Mouse (Mus musculus): ENCODE measurements at regions not wholly inside any gene's neighbourhood (a gene's known extent, or its start where the extent isn't known, plus 50 kb on each side); places are given as distances from the start of the nearest gene placed in this dataset.

DNA sequence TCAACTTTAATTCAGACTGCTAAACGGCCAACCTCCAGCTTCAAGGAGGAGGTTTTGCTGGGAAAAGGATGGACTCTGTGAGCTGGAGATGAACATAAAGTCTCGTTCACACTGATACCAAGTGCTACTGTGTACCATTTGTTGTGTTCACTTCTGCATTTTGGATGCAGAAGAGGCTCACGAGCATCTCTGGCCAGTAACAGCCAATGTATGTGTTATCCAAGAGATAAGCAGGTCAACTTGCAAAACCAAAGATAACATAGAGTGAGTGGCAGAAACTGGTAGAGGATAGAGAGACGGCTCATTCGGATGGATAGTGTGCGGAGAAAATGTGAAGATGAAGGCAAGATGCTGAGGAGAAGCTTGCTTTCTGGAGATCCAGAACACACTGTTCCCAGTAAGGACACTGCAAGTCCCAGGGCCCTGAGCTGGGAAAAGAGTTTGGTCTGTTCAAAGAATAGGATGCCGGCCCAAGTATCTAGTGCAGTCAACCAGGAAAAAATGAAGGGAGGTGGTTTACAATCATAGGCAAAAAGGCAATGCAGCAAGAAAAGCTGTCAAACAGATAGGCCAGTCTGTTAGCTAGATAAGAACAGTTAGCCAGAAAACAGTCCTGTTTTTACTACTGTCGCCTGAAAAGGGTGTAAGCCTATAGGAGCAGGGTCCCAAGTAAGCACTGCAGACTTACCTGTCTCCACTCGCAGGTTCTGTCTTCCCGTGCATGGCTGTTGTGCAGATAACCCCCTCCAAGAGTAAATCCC, 145.7 kb upstream of the Bmp4 start:
- H3K9me3 ChIP-seq (ENCODE audit: control insufficient read depth, low read length) = no peaks in the 10 kb centered on the region
- no peak overlapping the region for H3K4me2 ChIP-seq (replicated peaks; ENCODE audit: low read depth, low read length)
- no peak overlapping the region for H3K27ac ChIP-seq (ENCODE audit: low read depth, low read length)
- no peaks in the 10 kb centered on the region for H3K4me1 ChIP-seq (replicated peaks; ENCODE audit: control insufficient read depth, insufficient read depth, low read length)
- ATAC-seq (ENCODE audit: low FRiP score) (no peak), DNase-seq (ENCODE audit: low spot score) (no peak)
- H3K36me3 ChIP-seq (ENCODE audit: control insufficient read depth, insufficient read depth, low read length) = no peaks in the 10 kb centered on the region
- 90% methylated on average over 10 of the region's 10 CpGs for WGBS
- H3K9ac ChIP-seq (ENCODE audit: low read depth, low read length) = no peak overlapping the region
- no peak overlapping the region for H3K4me3 ChIP-seq (ENCODE audit: low read depth, low read length)
- H3K27me3 ChIP-seq (ENCODE audit: control insufficient read depth, insufficient read depth, low read length) = no peaks in the 10 kb centered on the region

DNA sequence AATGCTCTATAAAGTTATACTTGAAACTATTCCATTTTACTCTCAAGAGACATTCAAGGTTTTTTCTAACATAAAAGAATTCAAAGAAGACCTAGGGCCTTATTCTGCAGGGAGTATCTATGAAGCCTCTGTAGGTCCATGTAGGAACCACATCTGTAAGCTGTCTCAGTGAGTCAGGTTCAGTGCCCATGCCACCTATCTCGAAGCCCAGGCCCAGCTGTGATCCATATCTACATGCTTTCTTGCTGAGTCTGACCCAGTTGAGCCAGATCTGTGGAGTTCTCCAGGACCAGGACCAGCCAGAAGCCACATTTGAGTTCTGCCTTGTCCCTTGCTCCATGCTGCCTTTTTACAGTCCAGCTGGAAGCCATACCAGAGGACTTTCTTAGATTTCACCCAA, 142.2 kb upstream of the Bmp4 start:
- no peak for ATAC-seq (ENCODE audit: low FRiP score)
- Histone ChIP-seq H3K4me3 (ENCODE audit: low read depth, low read length) (no peak overlapping the region), H3K4me2 (replicated peaks; ENCODE audit: low read depth, low read length) (no peak overlapping the region), H3K9me3 (ENCODE audit: control insufficient read depth, low read length) (no peaks in the 10 kb centered on the region), H3K27ac (ENCODE audit: low read depth, low read length) (no peak overlapping the region), H3K36me3 (ENCODE audit: control insufficient read depth, insufficient read depth, low read length) (no peaks in the 10 kb centered on the region), H3K27me3 (ENCODE audit: control insufficient read depth, insufficient read depth, low read length) (no peaks in the 10 kb centered on the region), H3K9ac (ENCODE audit: low read depth, low read length) (no peak overlapping the region), H3K4me1 (replicated peaks; ENCODE audit: control insufficient read depth, insufficient read depth, low read length) (no peaks in the 10 kb centered on the region)
- WGBS = 75% methylated on average over 1 of the region's 1 CpGs
- DNase-seq (ENCODE audit: low spot score) = no peak

DNA sequence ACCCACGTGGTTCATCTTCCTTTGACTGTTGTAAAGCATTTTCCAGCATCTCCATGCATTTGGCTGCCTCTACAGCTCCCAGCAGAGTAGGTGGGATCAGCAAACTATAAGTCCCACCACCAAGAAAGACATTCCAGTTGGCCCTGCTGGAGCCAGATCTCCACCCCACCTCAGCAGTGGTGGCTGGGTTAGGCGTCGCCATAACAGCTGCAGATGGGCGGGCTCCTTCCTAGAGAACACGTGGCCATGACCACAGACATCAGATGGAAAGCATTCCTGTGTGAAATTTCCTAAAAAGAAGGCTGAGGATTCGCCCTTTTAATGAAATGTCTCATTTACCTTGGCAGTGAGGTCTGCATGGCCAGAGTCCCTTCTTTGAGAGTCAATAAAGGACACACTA, 140.0 kb upstream of the Bmp4 start:
- Histone ChIP-seq H3K36me3 (ENCODE audit: control insufficient read depth, insufficient read depth, low read length) (no peaks in the 10 kb centered on the region), H3K27ac (ENCODE audit: low read depth, low read length) (no peak overlapping the region), H3K4me2 (replicated peaks; ENCODE audit: low read depth, low read length) (no peak overlapping the region), H3K4me1 (replicated peaks; ENCODE audit: control insufficient read depth, insufficient read depth, low read length) (no peaks in the 10 kb centered on the region), H3K4me3 (ENCODE audit: low read depth, low read length) (no peak overlapping the region), H3K9me3 (ENCODE audit: control insufficient read depth, low read length) (no peaks in the 10 kb centered on the region), H3K27me3 (ENCODE audit: control insufficient read depth, insufficient read depth, low read length) (no peaks in the 10 kb centered on the region), H3K9ac (ENCODE audit: low read depth, low read length) (no peak overlapping the region)
- 81% methylated on average over 6 of the region's 6 CpGs for WGBS
- no peak for DNase-seq (ENCODE audit: low spot score)
- ATAC-seq (ENCODE audit: low FRiP score) = no peak

DNA sequence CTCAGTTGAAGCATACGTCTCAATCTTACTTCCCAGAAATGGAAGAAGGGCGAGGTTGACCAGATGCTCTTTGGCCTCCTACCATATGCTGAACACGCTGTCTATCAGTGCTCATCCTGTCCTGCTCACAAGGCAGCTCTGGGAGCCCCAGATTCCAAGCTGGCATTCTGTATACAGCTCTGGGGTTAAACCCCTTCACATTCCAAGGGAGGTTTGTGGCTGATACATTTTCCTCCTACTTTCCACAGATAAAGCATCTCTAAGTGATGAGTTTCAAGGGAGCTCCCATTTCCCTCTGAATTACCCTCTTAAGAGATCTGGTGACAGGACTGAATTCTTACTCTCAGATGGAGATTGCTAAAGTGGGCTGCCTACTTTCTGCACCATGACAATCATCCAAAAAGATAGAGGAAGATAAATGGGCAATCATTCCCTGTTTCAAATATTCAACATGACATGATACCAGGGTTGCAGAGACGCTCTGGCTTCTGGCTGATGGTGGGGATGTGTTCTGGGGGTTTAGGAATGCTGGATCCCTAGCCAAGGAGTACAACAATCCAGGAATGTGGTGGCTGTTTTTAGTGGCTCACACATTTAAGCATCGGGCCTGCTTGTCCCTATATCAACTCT, 138.7 kb upstream of the Bmp4 start:
- H3K36me3 ChIP-seq (ENCODE audit: control insufficient read depth, insufficient read depth, low read length) = no peaks in the 10 kb centered on the region
- H3K4me2 ChIP-seq (replicated peaks; ENCODE audit: low read depth, low read length) = no peak overlapping the region
- H3K4me3 ChIP-seq (ENCODE audit: low read depth, low read length) = no peak overlapping the region
- 80% methylated on average over 5 of the region's 5 CpGs for WGBS
- H3K4me1 ChIP-seq (replicated peaks; ENCODE audit: control insufficient read depth, insufficient read depth, low read length) = no peaks in the 10 kb centered on the region
- ATAC-seq (ENCODE audit: low FRiP score) = no peak
- no peak overlapping the region for H3K27ac ChIP-seq (ENCODE audit: low read depth, low read length)
- no peak for DNase-seq (ENCODE audit: low spot score)
- H3K27me3 ChIP-seq (ENCODE audit: control insufficient read depth, insufficient read depth, low read length) = no peaks in the 10 kb centered on the region
- no peak overlapping the region for H3K9ac ChIP-seq (ENCODE audit: low read depth, low read length)
- H3K9me3 ChIP-seq (ENCODE audit: control insufficient read depth, low read length) = no peaks in the 10 kb centered on the region

DNA sequence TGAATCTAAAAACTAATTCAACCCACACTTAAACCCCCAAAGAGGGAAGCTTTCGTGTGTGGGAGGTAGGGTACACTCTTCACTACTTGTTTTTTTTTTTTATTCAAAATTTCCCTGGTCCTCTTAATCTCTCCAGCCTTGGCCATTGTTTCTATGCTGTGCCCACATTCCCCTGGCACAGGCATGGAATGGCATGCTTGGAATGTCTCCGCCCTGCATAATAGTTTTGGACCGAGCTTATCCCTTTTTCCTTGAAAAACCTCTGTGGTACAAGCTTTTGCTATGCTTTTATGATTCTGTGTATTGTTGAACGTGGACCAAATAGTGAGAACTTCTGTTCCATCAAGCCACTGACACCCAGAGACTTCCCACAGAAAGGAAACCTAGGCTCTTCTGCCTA, 126.8 kb upstream of the Bmp4 start:
- H3K27ac ChIP-seq (ENCODE audit: low read depth, low read length) = no peak overlapping the region
- ATAC-seq (ENCODE audit: low FRiP score) (no peak), DNase-seq (ENCODE audit: low spot score) (no peak)
- no peaks in the 10 kb centered on the region for H3K9me3 ChIP-seq (ENCODE audit: control insufficient read depth, low read length)
- no peak overlapping the region for H3K9ac ChIP-seq (ENCODE audit: low read depth, low read length)
- no peaks in the 10 kb centered on the region for H3K4me1 ChIP-seq (replicated peaks; ENCODE audit: control insufficient read depth, insufficient read depth, low read length)
- no peak overlapping the region for H3K4me3 ChIP-seq (ENCODE audit: low read depth, low read length)
- 71% methylated on average over 4 of the region's 4 CpGs for WGBS
- H3K36me3 ChIP-seq (ENCODE audit: control insufficient read depth, insufficient read depth, low read length) = no peaks in the 10 kb centered on the region
- H3K4me2 ChIP-seq (replicated peaks; ENCODE audit: low read depth, low read length) = no peak overlapping the region
- no peaks in the 10 kb centered on the region for H3K27me3 ChIP-seq (ENCODE audit: control insufficient read depth, insufficient read depth, low read length)

DNA sequence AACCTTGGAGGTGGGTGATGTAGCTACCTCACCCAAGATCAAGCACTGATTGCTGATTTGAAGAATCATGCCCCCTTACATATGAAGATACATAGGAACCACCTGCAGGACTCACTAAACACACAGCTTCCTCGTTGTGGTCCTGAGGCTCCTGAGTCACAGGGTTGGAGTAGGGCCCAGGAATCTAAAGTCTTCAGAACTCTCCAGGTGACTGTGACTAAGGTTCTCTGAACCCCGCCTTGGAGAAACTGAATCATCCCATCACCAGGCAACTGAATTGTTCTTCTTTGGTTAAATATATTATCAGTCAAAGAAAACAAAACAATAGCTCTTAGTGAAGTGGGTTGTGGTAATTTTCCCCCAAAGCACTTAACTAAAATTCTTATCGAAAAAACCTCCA, 125.8 kb upstream of the Bmp4 start:
- H3K9ac ChIP-seq (ENCODE audit: low read depth, low read length) = no peak overlapping the region
- no peaks in the 10 kb centered on the region for H3K27me3 ChIP-seq (ENCODE audit: control insufficient read depth, insufficient read depth, low read length)
- no peak overlapping the region for H3K4me3 ChIP-seq (ENCODE audit: low read depth, low read length)
- H3K27ac ChIP-seq (ENCODE audit: low read depth, low read length) = no peak overlapping the region
- ATAC-seq (ENCODE audit: low FRiP score) = no peak
- 90% methylated on average over 3 of the region's 3 CpGs for WGBS
- no peaks in the 10 kb centered on the region for H3K4me1 ChIP-seq (replicated peaks; ENCODE audit: control insufficient read depth, insufficient read depth, low read length)
- no peaks in the 10 kb centered on the region for H3K36me3 ChIP-seq (ENCODE audit: control insufficient read depth, insufficient read depth, low read length)
- no peak overlapping the region for H3K4me2 ChIP-seq (replicated peaks; ENCODE audit: low read depth, low read length)
- no peak for DNase-seq (ENCODE audit: low spot score)
- no peaks in the 10 kb centered on the region for H3K9me3 ChIP-seq (ENCODE audit: control insufficient read depth, low read length)

DNA sequence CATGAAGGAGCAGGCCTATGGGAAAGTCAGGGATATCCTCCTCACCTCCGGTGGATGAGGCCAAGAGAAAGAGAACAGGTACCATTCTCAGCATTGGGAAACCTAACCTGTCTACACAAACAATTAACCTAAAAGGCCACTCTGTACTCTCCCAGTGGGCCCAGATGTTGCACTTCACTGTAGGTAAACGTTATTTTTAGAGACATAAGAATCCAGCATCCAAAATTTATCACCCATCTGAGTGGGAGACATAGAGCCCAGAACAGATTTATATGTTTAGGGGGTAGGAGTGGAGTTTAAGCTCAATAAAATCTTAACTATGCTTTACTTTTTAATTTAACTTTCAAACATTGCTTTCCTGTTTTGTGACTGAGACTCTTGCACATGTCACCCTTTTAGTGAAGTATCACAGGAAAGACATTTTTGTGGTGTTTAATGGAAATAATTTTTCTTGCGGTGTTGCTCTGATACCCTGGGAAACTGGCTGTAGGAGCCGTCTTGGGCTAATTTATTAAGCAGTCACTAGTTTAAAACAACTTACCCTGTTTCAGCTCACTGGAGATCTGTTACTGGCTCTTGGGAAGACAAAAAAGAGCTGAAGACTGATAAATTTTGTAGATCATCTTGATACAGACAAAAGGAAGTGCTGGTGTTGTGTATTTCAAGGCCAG, 123.9 kb upstream of the Bmp4 start:
- H3K9ac ChIP-seq (ENCODE audit: low read depth, low read length) = no peak overlapping the region
- no peak overlapping the region for H3K4me3 ChIP-seq (ENCODE audit: low read depth, low read length)
- ATAC-seq (ENCODE audit: low FRiP score) = no peak
- H3K36me3 ChIP-seq (ENCODE audit: control insufficient read depth, insufficient read depth, low read length) = no peaks in the 10 kb centered on the region
- 86% methylated on average over 4 of the region's 4 CpGs for WGBS
- DNase-seq (ENCODE audit: low spot score) = no peak
- H3K27me3 ChIP-seq (ENCODE audit: control insufficient read depth, insufficient read depth, low read length) = no peaks in the 10 kb centered on the region
- H3K27ac ChIP-seq (ENCODE audit: low read depth, low read length) = no peak overlapping the region
- no peaks in the 10 kb centered on the region for H3K9me3 ChIP-seq (ENCODE audit: control insufficient read depth, low read length)
- no peak overlapping the region for H3K4me2 ChIP-seq (replicated peaks; ENCODE audit: low read depth, low read length)
- no peaks in the 10 kb centered on the region for H3K4me1 ChIP-seq (replicated peaks; ENCODE audit: control insufficient read depth, insufficient read depth, low read length)

DNA sequence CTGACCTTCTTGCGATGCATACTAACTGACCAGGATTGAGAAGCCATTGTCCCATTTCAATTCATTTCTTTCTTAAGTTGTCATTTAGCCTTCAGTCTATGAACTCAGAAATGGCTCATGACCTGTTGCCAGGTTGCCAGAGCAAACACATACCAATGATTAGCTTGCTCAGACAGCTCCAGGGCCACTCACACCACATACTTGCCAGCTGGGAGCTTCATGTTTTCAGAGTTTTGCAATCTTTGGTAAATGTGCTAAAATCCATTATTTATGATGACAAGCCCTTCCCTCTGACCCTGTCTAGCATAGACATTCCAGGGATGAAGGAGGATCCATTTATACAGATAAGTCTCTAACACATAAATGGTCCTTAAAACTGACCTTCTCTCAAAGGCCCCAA, 121.6 kb upstream of the Bmp4 start:
- no peak overlapping the region for H3K4me2 ChIP-seq (replicated peaks; ENCODE audit: low read depth, low read length)
- H3K9me3 ChIP-seq (ENCODE audit: control insufficient read depth, low read length) = no peaks in the 10 kb centered on the region
- H3K27ac ChIP-seq (ENCODE audit: low read depth, low read length) = no peak overlapping the region
- 81% methylated on average over 1 of the region's 1 CpGs for WGBS
- H3K4me1 ChIP-seq (replicated peaks; ENCODE audit: control insufficient read depth, insufficient read depth, low read length) = no peaks in the 10 kb centered on the region
- DNase-seq (ENCODE audit: low spot score) (no peak), ATAC-seq (ENCODE audit: low FRiP score) (no peak)
- no peaks in the 10 kb centered on the region for H3K36me3 ChIP-seq (ENCODE audit: control insufficient read depth, insufficient read depth, low read length)
- no peaks in the 10 kb centered on the region for H3K27me3 ChIP-seq (ENCODE audit: control insufficient read depth, insufficient read depth, low read length)
- H3K4me3 ChIP-seq (ENCODE audit: low read depth, low read length) = no peak overlapping the region
- no peak overlapping the region for H3K9ac ChIP-seq (ENCODE audit: low read depth, low read length)

DNA sequence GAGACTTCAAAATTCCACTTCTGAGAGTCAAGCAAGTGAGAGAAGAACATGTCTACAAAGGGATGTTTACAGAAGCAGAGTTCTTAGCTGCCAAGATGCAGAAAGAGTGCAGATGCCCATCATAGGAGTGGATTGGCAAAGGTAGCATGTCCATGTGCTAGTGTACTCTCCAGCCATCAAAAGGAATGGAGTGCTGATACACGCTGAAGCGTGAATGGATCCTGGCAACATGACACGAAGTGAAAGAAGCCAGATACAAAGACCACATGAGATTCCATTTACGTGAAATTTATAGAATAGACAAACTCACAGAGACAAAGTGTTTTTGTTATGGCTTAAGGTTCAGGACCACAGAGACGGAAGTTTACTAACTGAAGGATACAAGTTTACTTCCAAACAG, 118.4 kb upstream of the Bmp4 start:
- no peaks in the 10 kb centered on the region for H3K36me3 ChIP-seq (ENCODE audit: control insufficient read depth, insufficient read depth, low read length)
- H3K27me3 ChIP-seq (ENCODE audit: control insufficient read depth, insufficient read depth, low read length) = no peaks in the 10 kb centered on the region
- no peak overlapping the region for H3K9ac ChIP-seq (ENCODE audit: low read depth, low read length)
- H3K9me3 ChIP-seq (ENCODE audit: control insufficient read depth, low read length) = no peaks in the 10 kb centered on the region
- WGBS = 88% methylated on average over 5 of the region's 5 CpGs
- H3K4me2 ChIP-seq (replicated peaks; ENCODE audit: low read depth, low read length) = no peak overlapping the region
- no peak for DNase-seq (ENCODE audit: low spot score)
- no peak overlapping the region for H3K4me3 ChIP-seq (ENCODE audit: low read depth, low read length)
- no peaks in the 10 kb centered on the region for H3K4me1 ChIP-seq (replicated peaks; ENCODE audit: control insufficient read depth, insufficient read depth, low read length)
- no peak overlapping the region for H3K27ac ChIP-seq (ENCODE audit: low read depth, low read length)
- no peak for ATAC-seq (ENCODE audit: low FRiP score)
